Mouse (Mus musculus) WW6 (cell line): ENCODE measurements around the gene Mtmr1.
"Not testable (repeated sequence)": the region's sequence is repeated elsewhere in the genome, so short reads cannot be mapped to it uniquely, and the experiment has no call there.

Experiments
- DNase-seq: peaks from one replicate; pipeline ENCODE4 v3.0.0-alpha.2; 2013; ENCODE audit warnings: low read depth, low spot score

Gene Mtmr1

DNA sequence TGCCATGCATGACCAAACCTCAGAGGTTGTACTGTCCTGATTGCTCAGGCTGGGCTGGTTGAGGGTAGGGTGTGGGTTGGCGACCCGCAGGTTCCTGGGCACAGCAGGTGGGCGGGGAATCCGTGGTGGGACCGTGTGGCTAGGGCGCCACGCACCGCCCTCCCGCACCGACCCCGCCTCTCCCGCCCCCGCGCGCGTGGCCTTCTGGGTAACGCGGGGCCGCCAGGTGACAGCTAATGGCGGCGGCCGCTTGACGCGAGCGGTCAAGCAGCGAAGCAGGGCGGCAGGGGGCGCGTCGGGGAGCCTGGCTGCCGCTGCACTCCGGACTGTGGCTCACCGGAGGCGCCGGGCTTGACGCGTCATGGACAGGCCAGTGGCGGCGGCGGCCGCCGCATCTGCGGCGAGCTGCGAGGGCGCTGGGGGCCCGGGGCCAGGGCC is at the start of gene Mtmr1:
Mtmr1 (plus strand) TSS at position 207 of the 438 bp plus-strand sequence.
- no peak for DNase-seq

- DNase-seq = no peak
Observed at GRCm38 (mm10) chrX:71352033-71352432, 12.5 kb upstream of the Mtmr1 start.

GRCm38 (mm10) chrX:71355331-71355730 is 9.2 kb upstream of the Mtmr1 start:
- DNase-seq = no peak

DNA sequence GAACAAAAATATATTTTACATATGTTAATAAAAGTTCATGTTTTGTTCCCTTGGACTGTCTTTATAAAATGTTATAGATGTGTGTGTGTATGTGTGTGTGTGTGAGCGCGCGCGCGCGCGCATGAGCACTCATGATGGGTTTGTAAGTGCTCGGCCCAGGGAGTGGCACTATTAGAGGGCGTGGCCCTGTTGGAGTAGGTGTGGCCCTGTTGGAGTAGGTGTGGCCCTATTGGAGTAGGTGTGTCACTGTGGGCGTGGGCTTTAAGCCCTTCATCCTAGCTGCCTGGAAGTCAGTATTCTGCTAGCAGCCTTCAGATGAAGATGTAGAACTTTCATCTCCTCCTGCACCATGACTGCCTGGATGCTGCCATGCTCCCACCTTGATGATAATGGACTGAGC is 2.8 kb upstream of the Mtmr1 start:
- DNase-seq = not testable (repeated sequence)

- no peak for DNase-seq
Observed at GRCm38 (mm10) chrX:71364062-71364461, 498 bp upstream of the Mtmr1 start.

- DNase-seq = no peak
Observed at GRCm38 (mm10) chrX:71365011-71365410, 451 bp downstream of the Mtmr1 start.

DNA sequence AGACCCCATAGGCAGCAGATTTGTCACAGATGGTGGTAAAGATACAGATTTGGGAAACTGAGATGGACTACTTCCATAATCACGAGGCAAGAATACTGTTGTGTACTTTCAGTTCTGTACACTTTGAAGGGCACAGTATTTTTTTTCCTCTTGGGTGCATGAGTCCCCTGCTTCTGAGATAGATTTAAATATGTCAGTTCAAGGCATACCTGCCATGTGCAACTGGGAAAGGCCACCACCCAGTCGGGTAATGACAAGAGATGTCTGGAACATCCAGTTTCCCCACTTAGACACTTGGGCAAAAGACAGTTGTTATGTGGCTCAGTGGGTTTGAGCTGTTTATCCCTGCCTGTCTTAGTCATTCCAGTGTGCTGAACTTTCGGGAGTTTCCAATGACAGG is 950 bp downstream of the Mtmr1 start:
- DNase-seq = no peak

DNA sequence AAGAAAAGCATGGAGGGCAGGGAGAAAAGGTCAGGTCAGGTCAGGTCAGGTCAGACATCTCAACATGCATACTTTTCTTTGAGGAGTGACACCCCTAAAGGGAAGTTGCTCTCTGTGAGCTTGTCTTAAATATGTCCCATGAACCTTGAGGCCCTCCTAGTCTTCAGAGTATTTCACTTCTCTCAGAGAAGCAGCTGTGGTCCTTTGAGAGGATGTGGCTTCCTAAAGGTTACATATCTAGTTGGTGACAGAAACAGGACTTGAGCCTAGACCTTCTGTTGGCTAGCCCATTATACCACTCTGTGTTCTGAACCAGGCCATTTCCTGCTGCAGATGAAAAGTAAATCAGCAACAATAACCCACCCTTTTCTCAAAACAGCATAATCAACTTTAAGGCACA is 2.4 kb downstream of the Mtmr1 start:
- DNase-seq = no peak

DNA sequence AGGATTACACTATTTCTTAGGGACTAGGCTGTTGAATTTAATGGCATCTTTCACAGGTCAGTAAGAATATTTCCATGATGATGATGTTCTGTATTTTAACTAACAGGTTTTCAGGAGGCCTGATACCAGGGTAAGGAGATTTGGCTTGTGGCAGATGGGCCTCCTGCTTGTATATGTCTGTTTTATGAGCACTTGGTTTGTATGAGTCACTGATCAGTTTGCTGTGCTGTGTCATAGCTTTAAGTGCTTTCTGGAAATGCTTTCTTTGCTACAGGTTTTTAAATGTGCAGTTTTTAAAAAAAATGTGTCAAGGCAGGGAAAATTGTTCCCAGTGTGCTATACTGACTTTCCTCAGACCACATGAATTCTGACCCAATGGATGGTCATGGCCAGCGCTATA is 12.2 kb downstream of the Mtmr1 start:
- DNase-seq = no peak

DNA sequence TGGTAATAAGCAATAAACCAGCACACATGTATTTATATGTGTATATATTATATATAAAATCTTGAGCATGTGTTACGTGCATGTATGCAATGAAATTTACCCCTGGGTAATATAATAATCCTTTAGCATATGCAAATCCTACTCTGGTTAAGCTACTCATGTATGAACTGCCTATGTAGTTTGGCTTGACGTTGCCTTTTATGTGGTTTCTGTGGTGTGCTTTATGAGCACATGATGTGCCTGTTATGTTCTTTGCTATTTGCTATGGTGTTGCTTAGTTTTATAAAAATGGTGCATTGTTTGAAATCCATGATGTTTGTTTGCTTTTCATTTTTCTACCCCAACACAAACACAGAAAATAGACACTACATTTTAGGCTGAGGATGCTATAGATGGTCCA is 13.9 kb downstream of the Mtmr1 start:
- DNase-seq = no peak

DNA sequence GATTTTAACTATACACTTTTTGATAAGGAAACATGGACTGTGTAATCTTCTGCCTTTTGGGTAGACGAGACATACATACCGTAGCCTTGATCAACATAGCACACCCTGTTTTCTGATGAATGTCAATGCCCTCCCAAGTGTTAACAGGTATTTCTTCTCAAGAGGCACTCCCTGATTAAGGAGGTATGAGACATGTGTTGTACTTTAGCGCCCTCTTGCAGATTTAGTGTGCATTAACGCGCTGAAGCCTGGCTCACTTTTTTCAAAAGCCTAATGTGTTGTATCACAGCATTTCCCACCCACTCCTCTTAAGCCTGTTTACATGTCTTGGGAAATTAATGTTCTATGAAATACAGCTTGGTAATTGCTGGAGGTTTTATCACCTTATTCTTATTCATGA is 17.0 kb downstream of the Mtmr1 start:
- DNase-seq = no peak

DNA sequence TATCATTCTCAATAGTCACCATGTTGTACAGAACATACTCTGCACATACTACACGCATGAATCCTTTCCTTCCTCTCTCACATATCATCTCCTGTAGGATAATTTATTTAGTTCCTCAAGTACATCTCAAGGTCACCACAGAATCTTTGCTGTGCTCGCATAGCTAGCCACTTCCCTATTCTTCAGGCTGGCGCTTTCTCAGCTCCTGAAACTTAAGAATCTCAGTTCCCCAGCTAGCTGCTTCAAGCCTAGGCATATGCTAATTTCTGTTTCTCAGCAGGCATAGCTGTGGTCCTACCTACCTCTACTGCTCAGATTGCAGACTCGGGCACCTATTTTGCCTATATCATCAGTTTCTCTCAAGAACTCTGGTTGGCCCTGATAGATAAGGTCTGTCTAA is 31.8 kb downstream of the Mtmr1 start:
- DNase-seq = no peak

DNA sequence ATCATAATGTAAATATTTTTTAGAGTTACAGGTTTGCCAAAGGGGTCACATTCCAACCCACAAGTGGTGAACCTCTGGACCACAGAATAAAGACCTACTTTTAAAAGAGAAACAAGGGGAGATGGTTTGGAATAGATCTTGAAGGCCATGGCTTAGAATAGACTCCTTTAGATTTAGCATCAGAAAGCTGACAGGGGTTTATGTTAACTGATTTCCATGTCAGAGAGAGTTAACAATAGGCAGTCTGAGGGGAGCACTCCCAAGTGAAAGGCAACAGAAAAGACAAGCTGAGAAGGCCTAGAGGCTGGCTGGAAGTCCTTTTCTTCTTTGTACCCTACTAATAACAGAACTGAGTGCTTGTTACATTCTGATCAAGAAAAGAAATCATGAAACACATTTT is 41.7 kb downstream of the Mtmr1 start:
- no peak for DNase-seq

GRCm38 (mm10) chrX:71408386-71408785 is 43.8 kb downstream of the Mtmr1 start:
- DNase-seq = no peak

DNA sequence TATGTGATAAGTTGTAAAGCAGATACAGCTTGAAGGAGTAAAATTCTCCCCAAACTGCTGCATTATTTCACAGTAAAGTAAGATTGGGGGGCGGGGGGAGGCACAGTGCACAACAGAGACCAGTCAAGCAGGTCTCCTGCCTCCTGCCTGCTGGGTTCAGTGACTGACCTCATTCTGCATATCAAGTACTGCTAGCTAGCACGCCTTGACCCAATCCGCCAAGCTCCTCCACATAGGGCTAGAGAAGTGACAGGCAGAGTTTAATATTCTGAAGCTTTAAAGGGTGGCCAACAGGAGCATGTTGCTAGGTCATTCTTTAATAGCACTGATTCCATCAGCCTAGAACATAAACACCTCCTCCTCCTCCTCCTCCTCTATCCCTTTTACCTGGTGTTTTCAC is 48.2 kb downstream of the Mtmr1 start:
- DNase-seq = no peak

DNA sequence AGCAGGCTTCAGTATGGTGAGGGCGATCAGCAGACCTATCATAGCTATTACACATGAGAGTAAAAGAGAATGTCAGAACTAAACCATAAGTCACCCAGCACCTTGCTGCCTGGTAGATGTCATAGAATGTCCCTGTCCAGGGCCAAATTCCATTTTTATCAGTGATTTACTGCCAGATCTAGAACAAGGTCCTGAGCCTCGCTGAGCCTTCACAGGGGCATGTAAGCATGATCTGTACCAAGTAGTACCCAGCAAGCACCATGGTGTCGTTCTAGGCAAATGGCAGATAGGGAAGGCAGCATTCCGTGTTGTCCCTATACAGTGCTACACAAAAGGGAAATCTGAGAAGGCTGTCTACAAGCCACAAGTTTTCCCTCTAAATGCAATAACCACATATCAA is 49.1 kb downstream of the Mtmr1 start:
- DNase-seq = no peak

DNA sequence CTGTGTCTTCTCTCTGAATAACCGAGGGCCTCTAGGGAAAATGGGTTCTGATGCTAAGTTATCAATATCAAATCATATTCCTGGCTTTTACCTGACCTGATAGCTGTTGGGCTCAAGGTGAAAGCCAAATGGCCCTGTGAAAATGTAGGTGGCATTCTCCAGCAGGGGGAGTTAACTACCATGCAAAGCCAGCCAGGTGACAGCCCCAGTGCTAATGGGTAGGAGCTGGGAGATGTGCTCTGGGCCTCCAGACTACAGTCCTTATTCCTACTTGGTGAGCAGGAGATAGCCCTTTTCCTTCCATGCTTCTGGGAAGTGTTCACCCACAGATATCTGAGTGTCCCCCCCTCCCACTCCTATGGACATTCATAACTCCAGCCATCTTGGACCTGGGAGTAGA is 60.3 kb downstream of the Mtmr1 start:
- no peak for DNase-seq

DNA sequence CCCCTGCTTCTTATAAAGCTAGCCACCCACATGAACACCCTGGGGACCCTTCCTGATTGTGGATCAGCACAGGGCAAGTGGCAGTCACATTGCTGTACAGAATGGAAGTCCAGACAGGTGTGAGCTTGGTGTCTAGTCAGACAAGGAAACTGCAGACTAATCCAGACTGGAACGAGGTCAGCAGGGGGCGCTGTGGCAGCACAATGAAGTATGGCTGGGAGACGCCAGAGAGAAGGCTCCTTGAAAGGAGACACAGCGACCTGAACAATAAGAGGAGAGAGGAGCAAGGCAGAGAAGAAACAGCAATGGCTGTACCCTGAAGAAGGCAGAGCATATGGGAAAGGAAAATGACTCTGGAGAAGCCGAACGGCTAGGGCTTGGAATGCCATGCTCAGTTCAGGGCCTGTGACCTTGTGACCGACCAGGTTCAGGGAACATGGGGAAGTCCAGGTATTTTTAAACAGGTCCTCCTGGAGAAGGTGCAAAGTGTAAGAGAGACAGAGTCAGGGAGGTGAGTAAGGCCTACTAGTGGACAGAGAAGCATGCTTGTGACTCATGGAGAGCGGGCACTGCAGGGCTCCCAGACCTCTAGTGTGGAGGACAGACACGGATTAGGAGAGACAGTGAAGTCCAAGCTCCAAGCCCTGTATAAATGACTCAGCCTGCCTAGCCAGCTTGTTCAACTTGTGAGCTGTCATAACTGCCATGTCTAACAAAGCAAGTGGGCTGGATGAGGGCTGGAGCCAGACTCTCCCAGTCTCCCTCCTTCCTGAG is 61.4 kb downstream of the Mtmr1 start:
- peak; percentile 13 for DNase-seq

DNA sequence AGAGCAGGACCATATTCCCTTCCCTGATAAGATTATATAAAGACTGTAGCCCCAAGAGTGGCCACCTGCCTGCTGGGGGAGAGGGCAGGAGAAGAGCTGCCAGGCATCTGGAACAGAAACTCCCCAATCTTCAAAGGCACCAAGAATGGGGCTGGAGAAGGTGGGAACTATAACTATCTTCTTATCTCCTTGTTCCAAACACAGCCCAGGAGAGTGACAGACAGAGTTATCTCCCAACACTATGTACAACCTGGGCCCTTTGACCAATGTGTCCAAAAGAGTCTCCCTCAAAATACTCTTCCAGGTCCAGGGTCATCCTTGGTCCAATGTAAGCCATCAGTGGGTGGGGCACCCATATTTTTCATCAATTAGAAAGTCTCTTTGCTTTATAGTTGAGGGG is 62.9 kb downstream of the Mtmr1 start:
- DNase-seq = no peak

DNA sequence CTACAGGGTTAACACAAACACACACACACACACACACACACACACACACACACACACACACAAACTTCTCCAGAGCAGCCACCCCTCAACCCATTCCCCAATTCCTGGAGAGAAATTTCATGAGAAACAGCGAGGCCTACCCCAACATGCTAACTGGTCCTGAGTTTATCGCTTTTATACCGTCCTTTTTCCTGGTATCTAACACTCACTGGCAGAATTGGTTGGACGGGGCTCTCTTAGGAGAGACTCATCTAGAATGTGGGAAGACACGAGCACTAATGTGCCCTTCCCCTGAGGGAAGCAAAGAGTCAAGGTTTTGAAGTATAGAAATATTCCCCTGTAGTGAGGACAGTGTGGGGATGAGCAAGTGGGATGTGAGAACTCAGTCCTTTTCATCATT is 66.3 kb downstream of the Mtmr1 start:
- DNase-seq = no peak

DNA sequence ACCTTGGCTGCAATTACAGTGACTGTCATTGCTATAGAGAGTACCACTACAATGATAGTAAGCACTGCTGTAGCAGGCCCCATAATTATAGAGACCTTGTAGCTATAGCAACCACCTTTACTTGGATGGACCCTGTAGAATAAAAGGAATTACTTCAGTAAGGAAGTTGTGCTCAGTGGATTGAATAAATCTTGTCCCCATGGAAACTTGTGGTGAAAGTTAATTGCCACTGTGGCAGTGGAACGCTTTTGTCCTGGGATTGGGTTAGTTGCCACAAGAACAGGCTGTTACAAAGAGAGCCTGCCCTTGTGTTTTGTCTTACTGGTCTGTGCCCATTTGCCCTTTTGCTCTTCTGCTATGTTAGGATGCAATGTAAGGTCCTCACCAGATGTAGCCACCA is 69.9 kb downstream of the Mtmr1 start:
- no peak for DNase-seq

DNA sequence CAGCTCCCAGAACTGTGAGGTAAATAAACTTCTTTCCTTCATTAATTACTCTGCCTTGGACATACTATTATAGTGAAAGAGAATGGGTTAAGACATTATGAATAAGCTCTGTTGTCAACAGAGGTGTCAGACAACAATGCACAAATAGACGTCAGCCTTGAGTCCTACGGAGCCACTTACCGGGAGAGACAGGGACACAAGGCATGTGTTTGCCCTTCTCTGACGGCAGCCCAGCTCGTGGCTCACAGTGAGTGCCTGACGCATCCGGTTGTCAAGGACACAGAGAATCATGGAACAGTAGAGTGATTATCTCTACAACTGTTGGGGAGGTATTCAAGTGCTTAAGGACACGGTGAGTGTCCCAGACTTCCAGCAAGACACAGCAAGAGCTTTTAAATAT is 70.3 kb downstream of the Mtmr1 start:
- no peak for DNase-seq

- no peak for DNase-seq
Observed at GRCm38 (mm10) chrX:71435542-71435941, 71.0 kb downstream of the Mtmr1 start.

DNA sequence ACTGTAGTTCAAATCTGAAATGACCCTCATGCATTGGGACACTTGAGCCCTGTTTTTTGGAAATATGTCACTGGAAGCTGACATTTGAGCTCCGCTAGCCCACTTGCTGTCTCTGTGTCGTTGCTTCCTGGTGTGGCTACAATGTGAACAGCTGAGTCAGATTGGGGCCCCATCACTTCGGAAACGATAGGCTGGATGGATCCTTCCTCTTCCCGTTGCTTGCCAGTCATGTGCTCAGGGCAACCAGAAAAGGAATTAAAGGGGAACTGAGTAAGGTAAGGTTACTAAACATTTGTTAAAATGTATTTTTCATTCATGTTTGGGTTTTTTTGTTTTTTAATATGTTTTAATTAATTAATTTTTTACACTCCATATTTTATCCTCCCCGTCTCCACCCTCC is 74.9 kb downstream of the Mtmr1 start:
- DNase-seq = no peak
